Mouse (Mus musculus): ENCODE results near the gene Asf1a.
"Not testable (repeated sequence)": the region's sequence is repeated elsewhere in the genome, so short reads cannot be mapped to it uniquely, and the experiment has no call there.

Gene Asf1a

DNA sequence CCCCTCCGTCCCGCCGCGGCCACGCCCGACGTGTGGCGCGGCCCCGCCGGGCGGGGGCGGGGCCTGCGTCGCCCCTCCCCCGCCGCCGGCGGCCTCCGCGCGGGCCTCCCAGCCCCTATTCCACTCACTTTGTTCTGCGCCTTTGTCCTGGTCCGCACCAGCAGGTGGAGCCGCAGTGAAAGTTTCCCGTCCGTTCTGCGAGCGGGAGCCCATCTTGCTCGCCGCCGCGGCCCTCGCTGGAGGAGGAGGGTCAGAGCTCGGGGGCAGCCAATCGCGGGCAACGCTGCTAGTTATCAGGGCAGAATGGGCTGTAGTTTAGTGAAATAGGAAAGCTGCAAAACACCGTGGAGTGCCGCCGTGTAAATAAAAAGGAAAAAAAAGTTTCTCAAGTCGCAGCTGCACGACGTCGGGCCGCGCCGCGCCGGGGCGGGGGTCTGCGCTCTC is at the start of gene Asf1a:
Gene Asf1a, plus strand, starts transcription at position 81 of the 444 bp plus-strand sequence.
- DNase-seq (ENCODE audit: extremely low read depth, insufficient read length, low spot score) = peak; percentile 92

DNA sequence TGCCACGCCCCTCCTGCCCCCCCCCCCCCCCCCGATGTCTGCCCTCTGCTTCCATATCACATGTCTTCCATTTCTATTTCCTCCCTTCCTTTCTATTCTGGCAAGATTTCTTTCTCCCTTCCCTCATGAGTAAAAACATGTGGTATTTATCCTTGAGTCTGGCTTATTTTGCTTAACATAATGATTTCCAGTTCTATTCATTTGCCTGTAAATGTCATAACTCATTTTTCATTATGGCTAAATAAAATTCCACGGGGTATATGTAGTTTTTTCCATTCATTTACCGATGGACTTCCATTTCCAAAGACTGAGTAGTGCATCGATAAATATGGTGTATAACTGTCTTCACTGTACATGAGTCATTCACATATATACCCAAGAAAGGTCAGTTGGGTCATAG is 34.6 kb upstream of the Asf1a start:
- no peak for DNase-seq (ENCODE audit: extremely low read depth, insufficient read length, low spot score)

DNA sequence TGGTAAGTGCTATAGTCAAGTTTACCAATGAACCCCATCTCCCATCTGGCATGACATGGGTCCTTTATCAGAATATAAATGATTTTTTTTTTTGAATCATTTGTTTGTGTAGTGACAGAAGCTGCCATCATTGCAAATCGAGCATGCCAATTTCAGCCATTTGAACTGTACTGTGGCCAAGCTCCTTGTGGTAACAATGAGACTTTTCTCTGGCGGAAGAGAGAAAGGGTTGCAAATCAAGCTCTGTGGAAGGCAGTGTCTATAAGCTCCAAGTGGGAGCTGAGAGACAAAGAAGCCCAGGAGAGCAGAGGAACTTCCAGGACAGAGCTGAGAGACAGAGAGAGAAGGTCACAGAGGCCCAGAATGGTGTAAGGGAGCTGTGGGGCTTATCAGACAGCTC is 31.0 kb upstream of the Asf1a start:
- no peak for DNase-seq (ENCODE audit: extremely low read depth, insufficient read length, low spot score)

DNA sequence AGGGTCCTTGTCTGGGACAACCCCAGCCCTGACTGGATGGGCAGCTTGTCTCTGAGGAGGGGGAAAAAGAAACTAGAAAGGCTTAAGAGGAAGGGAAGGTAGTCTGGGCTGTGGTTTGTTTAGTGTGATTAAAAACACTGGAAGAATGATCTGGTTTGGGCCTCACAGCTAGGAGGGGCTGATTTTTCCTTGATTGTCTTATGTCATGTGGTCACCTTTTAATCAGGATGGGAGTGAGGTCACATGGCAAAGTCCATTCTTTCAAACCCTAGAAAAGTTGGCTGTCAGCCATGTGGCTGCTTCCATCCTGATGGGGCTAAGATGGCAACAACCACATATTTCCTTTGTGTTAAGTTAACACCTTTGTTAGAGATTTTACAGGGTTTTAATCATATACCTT is 28.0 kb upstream of the Asf1a start:
- DNase-seq (ENCODE audit: extremely low read depth, insufficient read length, low spot score) = no peak

DNA sequence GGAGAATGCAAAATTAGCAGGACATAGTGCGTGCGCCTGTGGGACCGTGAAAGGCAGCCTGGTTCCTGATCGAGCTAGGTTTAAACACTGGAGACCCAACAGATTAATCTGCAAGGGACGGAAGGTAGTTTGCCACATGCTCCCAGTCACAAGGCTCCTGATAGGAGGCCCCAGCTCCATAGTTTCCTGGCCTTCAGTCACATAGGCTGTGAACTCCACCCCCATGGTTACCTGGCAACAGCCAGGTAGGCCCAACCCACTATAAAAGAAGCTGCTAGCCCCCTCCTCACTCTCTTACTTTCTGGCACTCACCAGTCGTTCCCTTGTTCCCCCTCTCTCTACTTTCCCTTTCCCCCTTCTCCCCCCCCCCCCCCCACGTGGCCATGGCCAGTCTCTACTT is 16.4 kb upstream of the Asf1a start:
- DNase-seq (ENCODE audit: extremely low read depth, insufficient read length, low spot score) = no peak

DNA sequence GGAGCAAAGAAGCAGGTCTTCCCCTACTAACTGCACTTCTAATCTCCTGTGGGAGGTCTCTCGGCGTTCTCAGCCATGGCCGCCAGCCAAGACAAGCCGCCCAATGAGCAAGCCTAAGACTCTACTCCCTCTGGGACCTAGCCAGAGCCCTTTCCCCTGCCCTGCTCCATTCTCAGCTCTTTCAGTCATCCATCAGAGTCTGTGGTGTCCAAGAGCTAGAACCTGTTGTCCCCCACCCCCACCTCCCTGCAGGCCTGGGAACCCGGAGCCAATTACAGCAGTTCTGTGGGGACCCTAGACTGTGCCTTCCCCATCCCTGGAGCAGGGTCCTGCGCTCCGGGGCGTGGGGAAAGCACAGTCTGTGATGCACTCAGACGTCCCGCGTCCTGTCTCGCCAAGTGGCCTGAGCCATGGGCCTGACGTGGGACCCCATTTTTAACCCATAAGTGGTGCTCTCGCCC is 15.9 kb upstream of the Asf1a start:
- DNase-seq (ENCODE audit: extremely low read depth, insufficient read length, low spot score) = no peak

DNA sequence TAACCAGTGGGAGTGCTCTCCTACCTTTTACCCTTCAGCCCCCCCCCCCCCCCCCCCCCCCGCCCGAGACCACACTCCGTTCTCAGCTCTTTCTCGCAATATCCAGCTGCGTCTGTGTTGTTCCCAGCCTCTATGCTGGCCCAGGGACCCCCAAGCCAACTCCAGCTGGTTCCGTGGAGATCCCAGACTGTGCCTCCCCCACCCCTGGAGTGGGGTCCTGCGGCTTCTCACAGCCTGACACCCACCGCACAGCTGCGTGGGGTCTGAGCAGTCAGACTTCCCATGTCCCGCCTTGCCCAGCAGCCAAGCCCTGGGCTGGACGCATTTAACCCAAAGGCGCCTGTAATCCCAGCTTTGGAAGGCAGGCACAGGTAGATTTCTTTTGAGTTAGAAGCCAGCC is 15.5 kb upstream of the Asf1a start:
- DNase-seq (ENCODE audit: extremely low read depth, insufficient read length, low spot score) = no peak

DNA sequence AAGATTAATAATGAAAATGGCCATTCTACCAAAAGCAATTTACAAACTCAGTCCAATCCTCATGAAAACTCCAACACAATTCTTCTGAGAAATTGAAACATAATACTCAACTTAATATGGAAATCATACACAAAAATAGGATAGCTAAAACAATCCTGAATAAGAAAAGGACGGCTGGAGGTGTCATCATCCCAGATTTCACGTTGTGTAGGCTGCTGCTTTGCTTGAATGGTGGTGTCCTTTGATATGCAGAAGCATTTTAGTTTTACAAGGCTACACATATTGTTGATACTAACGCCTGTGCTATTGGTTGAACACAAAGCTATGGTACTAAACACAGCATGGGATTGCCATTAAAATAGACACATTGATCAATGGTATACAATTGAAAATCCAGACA is 10.8 kb upstream of the Asf1a start:
- no peak for DNase-seq (ENCODE audit: extremely low read depth, insufficient read length, low spot score)

DNA sequence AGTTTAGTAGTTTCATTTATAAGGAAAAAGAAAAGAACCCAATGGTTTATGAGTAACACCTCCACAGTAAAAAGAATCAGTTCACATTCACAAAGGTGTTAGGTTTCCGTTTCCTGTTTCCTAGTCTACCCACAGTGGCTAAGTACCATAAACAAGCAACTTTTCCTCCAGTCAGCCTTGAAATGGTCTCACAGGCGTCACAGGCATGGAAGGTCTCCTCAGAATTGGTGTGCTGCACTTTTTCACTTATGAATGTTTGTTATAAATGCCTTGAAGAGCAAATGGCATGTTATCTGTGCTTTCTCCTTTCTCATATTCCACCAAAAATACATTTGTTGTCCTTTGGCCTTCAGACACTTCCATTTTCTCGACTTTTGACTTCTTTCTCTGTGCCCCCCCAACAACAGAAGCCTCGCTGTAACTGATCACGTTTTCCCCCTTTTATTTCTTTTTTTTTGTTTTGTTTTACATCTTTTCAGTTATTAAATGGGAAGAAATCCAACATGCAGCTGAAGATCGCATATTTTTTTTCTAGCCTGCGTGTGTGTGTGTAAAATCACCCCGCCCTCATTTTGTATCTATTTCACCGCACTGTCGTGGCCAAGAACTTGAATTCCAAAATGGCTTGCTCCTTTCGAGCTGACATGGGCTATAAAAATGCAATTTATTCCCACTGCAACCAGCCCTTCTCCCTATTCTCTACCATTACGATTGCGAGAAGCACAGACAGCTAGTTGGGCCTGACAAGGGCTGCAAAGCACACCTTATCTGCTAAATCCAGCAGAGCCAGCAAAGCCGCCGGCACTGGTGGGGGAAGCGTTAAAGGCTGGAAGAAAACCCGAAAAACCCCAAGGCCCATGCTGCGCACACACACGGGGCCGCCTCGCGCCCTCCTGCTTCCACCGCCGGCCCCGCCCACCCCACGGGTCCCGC is 547 bp upstream of the Asf1a start:
- no peak for DNase-seq (ENCODE audit: extremely low read depth, insufficient read length, low spot score)

DNA sequence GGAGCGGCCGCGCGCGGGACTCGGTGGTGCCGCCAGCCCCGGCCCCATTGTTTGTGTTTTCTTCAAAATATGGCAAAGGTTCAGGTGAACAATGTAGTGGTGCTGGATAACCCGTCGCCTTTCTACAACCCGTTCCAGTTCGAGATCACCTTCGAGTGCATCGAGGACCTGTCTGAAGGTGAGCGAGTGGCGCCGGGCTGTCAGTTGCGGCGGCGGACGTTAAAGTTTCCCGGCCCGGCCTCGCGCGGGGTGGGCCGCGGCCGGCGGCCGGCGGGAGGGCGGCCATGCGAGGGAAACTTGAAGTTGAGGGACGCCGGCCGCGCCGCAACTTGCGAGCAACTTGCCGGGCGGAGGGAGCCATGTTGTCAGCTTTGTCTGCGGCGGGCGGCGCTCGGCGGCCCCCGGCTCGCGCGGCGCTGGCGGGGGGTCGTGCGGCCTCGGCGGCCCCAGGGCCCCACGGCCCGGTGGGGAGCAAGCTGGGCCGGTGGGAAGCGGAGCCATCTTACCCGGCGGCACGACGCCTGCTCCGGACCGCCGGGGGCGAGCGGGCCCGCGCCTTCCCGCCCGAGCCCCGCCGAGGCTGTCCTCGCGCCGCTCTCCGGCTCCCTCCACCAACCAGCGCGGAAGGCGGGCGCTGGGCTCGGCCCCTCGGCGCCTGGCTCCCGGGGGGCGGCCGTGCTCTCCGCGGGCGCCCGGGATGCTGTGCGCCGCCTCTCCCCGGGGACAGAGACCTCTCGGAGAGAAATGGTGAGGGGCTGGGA is 744 bp downstream of the Asf1a start:
- DNase-seq (ENCODE audit: extremely low read depth, insufficient read length, low spot score) = peak; percentile 61

DNA sequence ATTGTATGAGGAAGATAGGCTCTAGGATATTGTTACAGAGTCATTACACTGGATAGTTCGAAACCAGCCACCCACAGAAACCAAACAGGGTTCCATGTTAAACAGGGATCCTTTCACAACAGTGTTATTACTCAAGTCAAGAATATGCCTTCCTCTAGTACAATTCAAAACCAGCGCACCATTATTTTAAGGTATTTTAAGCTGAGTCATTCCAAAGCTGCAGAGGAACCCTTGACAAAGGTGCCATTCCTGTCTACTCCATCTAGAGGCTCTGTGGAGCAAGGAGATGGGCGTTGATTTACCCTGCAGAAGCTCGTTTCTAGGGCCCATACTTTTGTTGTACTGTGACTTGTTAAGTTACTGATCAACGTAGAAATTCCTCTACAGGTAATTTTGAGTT is 2.3 kb downstream of the Asf1a start:
- peak; percentile 29 for DNase-seq (ENCODE audit: extremely low read depth, insufficient read length, low spot score)

DNA sequence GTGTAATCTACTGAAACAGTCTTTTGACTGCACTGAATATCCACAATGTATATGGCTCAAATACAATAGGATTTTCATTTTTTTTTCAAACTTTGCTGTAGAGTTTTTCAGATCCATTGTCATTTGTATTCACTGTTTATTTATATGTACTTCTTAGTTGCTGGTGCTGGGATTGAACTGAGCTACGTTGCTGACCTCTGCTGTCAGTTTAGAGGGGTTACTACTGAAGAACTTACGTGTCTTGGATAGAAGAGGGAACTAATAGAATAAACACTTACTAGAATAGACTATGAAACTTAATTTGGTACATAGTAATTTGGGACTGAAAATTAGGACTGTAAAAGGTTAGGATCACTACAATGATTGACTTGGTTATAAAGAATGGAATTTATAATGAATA is 8.8 kb downstream of the Asf1a start:
- no peak for DNase-seq (ENCODE audit: extremely low read depth, insufficient read length, low spot score)

DNA sequence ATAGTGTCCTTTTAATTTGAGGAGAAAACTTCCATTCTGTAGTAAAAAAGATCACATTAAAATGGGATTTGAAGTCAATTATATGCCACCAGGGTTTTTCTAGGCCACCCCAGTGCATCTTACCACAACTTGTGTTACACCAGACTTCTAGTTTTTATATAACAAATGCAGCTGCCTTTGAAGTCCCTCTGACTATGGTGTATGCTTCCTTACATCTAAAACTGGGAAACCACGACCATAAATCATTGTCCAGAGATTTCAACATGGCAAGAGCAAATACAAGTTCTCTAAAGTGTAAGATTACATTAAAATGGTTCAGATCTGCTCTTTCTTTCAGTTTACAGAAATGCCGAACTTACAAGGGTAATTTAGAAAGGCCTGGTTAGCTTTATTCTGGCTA is 11.7 kb downstream of the Asf1a start:
- no peak for DNase-seq (ENCODE audit: extremely low read depth, insufficient read length, low spot score)

DNA sequence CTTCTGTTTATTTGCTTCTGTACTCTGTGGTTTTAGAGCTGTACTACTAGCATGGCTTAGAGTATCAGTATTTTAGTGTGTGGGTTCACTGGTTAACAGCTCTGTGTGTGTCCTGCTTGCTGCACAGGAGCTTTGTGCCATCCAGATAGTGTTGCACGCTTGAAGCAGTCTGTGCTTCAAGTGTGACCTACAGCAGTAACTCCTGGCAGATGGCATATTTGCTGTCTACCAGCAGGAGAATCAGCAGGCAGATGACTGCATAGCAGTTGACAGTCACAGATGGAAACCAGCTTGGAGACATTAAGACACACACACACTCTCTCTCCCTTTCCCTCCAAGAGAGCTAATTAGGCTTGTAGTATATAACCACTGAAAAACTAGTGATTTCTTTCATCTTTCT is 15.6 kb downstream of the Asf1a start:
- DNase-seq (ENCODE audit: extremely low read depth, insufficient read length, low spot score) = no peak

DNA sequence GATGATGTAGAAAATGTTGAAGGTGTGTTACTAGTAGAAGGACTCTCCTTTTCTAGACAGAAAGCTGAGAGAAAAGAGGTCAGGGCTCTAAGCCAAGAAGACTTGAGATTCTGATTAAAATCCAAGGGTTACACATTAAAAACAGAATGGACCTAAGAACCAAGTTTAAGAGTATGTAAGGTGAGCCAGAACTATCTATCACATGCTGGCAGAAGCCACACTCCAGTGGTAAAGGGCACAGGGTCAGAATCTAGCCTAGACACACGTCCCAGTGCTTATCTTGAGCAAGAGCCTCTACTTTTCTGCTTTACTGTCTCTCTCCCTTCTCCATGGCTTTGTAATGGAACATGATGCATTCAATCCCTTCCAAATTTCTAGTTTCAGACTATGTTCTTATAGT is 17.4 kb downstream of the Asf1a start:
- no peak for DNase-seq (ENCODE audit: extremely low read depth, insufficient read length, low spot score)

DNA sequence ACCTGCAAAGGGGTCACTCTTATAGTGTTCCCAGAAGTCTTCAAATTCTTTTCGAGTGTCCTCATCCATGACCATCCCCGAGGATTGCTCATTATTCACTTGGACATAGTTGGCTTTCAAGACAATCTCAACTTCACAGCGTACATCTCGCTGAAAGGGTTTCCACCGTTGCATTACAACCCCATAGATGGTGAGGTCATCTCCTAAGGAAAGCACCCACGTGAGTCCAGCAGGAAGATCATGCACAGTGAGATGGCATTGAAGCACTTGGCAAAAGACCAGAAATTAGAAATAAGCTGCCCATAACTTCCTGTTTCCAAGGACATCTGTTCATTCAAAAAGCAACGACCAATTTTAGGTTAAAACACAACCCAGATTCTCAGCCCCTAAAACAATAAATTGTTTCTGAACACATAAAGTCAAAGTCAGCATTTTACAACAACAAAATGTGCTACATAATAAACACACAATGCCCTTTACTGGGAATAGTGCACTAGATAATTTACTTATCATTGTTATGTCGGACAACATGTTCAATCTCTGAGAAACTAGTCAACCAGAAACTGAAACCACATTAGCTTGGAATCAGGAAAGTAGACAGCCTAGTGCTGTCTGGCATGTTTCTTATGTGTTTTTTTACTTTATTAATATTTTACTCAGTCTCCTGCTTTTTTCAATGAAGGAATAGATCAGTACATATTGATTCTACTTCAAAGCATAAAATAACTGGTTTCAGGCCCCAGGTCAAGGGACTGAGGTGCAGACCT is 19.5 kb downstream of the Asf1a start:
- DNase-seq (ENCODE audit: extremely low read depth, insufficient read length, low spot score) = no peak

DNA sequence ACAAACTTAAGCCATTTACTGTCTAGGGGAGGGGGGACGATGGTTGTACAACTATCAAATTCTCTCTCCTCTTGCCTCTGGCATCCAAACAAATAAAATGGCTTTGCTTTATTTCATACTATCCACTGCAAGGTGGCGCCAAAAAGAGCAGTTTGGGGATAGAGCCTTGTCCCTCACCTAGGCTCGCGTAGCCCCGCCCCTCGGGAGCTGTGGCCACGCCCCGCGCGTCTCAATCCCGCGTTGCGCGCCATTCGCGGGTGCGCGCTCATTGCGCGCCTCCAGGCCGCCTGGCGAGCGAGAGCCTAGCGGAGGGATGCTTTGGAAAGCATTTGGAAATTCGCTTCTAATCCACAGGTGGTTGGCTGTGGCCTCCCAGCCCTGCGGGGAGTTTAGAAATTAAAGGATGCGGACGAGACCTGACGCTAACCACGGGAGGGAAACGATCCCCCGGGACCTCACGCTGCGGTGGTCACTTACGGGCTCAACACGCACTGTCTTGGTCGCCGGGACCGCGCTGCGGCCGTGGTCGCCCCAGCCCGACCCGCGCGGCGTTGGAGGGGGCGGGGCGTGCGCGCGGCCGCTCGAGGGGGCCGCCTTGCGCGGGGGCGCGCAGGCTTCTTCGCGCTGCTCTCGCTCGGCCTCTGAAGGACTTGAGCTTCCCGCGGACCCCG is 32.8 kb downstream of the Asf1a start:
- DNase-seq (ENCODE audit: extremely low read depth, insufficient read length, low spot score) = peak; percentile 91

DNA sequence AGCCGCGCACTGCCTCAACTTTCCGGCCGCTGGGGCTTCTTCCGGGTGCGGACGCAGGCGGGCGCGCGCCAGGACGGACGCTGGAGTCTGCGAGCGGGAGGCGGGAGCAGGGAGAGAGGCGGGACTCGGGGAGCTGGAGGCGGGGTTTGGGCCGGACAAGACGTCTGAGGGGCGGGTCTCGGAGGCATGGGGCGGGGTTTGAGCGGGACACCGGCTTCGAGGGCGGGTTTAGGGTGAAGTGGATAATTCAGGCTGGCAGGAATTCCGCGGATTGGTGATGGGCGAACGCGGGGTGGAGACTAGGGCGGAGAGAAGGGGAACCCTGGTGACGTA is 33.3 kb downstream of the Asf1a start:
- DNase-seq (ENCODE audit: extremely low read depth, insufficient read length, low spot score) = peak; percentile 97

DNA sequence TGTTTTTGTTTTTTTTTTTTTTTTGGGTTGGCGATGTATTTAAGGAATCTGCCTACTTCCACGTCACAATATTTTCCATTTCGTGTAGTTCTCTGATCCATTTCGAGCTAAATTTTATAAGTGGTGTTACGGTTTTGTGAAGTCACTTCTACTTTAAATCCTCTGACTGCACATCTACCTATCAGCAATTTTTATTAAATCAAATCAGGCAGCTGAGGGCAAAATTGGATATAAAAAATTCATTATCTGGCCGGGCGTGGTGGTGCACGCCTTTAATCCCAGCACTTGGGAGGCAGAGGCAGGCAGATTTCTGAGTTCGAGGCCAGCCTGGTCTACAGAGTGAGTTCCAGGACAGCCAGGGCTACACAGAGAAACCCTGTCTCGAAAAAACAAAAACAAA is 33.8 kb downstream of the Asf1a start, which contains the start of gene Mcm9:
Gene Mcm9, minus strand, starts transcription at position 101 of the 400 bp plus-strand sequence.
- not testable (repeated sequence) for DNase-seq (ENCODE audit: extremely low read depth, insufficient read length, low spot score)

DNA sequence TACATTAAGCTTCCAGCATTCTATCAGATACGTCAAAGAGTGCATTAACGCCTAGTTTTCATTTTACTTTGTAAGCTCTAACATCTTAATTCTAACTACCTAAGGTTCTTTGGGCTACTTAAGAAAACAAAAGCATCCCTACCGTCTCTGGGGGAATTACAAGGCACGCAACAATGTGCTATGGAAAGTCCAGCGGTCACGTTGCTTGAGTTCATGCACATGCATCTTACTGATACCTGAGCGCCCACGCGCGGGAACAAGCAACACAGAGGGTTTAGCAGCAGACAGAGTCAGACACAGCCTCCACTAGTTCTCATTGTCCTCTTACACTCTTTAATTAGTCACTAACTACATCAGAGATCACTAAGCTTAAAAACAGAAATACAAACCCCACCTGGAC is 37.6 kb downstream of the Asf1a start:
- DNase-seq (ENCODE audit: extremely low read depth, insufficient read length, low spot score) = no peak
